Mouse (Mus musculus) kidney, embryonic 15.5 days (tissue): Measurements from ENCODE around the gene Eef1akmt4. TPM values are rescaled to one million over a fixed set of nuclear protein-coding genes. Genes with fewer than 3 reads are reported as not detected.

Source experiments
- ATAC-seq: fragments of 200-750 bp; cut with Nextera tagmentation; replicated peaks from 2 replicates; pipeline ENCODE4 v1.8.0; 2017; ENCODE audit warnings: moderate TSS enrichment; ENCODE audit not compliant: low FRiP score
- H3K27ac ChIP-seq: fragments of 300-500 bp; sonication (generic); 2 replicates; pipeline ENCODE4 v1.5.1; 2015; ENCODE audit warnings: mild to moderate bottlenecking, inconsistent platforms
- H3K27me3 ChIP-seq: fragments of 300-500 bp; sonication (generic); 2 replicates; pipeline ENCODE4 v1.6.1; 2015; ENCODE audit warnings: inconsistent platforms
- H3K36me3 ChIP-seq: fragments of 300-500 bp; sonication (generic); 2 replicates; pipeline ENCODE4 v1.6.1; 2015; ENCODE audit warnings: inconsistent platforms
- H3K4me1 ChIP-seq: fragments of 300-500 bp; sonication (generic); 2 replicates; pipeline ENCODE4 v1.6.1; 2015; ENCODE audit warnings: inconsistent platforms
- H3K4me2 ChIP-seq: fragments of 300-500 bp; sonication (generic); 2 replicates; pipeline ENCODE4 v1.6.1; 2015; ENCODE audit warnings: moderate library complexity, mild to moderate bottlenecking, inconsistent platforms
- H3K4me3 ChIP-seq: fragments of 300-500 bp; sonication (generic); replicated peaks from 2 replicates; pipeline ENCODE4 v1.5.1; 2015; ENCODE audit warnings: mild to moderate bottlenecking, inconsistent platforms
- H3K9ac ChIP-seq: fragments of 300-500 bp; sonication (generic); 2 replicates; pipeline ENCODE4 v1.6.1; 2015; ENCODE audit warnings: mild to moderate bottlenecking, inconsistent platforms
- H3K9me3 ChIP-seq: fragments of 300-500 bp; sonication (generic); replicated peaks from 2 replicates; pipeline ENCODE4 v1.6.1; 2016; ENCODE audit warnings: inconsistent platforms
- WGBS: fragments of 180-500 bp; shearing (Covaris S2); methylation state at CpG from one replicate; pipeline ENCODE4 v1.1.7; 2015; ENCODE audit warnings: mixed read lengths; 5-methylcytosine and 5-hydroxymethylcytosine counted together
- polyA plus RNA-seq: library from polyadenylated mRNA; unstranded; fragments of >200 nt; fragmentation: Nextera tagmentation; extraction: Ambion mirVana; gene quantifications from 2 replicates; pipeline ENCODE4 v1.2.1, GENCODE M21; 2015

The Eef1akmt4 gene
- polyA plus RNA-seq: 32.4 TPM in 2 replicates

- H3K9ac ChIP-seq: peak within 1 kb of the TSS; percentile 76
- peak within 1 kb of the TSS; percentile 89 for H3K4me2 ChIP-seq
- H3K4me3 ChIP-seq: peak within 1 kb of the TSS; percentile 76
- ATAC-seq: peak; percentile 98
- H3K9me3 ChIP-seq: no peaks in the 10 kb centered on the region
- H3K27me3 ChIP-seq: no peaks in the 10 kb centered on the region
- peaks cover 28% of the 10 kb centered on the region for H3K4me1 ChIP-seq
- 1% methylated on average over 41 of the region's 41 CpGs for WGBS
- peaks cover 14% of the 10 kb centered on the region for H3K36me3 ChIP-seq
- H3K27ac ChIP-seq: peak within 1 kb of the TSS; percentile 90
These were observed at the start of gene Eef1akmt4, which contains the start of the genes Gm49333 and Alg3 for GRCm38 (mm10) chr16:20611357-20612227. Gene Eef1akmt4 (plus strand): TSS chr16:20611593. Gene Gm49333 (plus strand): TSS chr16:20611610. Gene Alg3 (minus strand): TSS chr16:20611735.

GRCm38 (mm10) chr16:20565075-20565474 lies 46.3 kb upstream of the Eef1akmt4 start:
- Histone ChIP-seq H3K4me3 (no peak overlapping the region), H3K4me1 (no peaks in the 10 kb centered on the region), H3K9ac (no peak overlapping the region), H3K27me3 (no peaks in the 10 kb centered on the region), H3K4me2 (no peak overlapping the region), H3K36me3 (peaks cover 33% of the 10 kb centered on the region), H3K9me3 (no peaks in the 10 kb centered on the region), H3K27ac (no peak overlapping the region)
- WGBS: 55% methylated on average over 1 of the region's 1 CpGs
- ATAC-seq: no peak

GRCm38 (mm10) chr16:20589366-20589938 lies 21.9 kb upstream of the Eef1akmt4 start, which contains the start of gene Vwa5b2:
Gene Vwa5b2 (plus strand): TSS chr16:20589471.
- Histone ChIP-seq H3K9ac (peak within 1 kb of the TSS; percentile 48), H3K27me3 (peaks cover 64% of the 10 kb centered on the region), H3K4me1 (peaks cover 26% of the 10 kb centered on the region), H3K9me3 (no peaks in the 10 kb centered on the region), H3K4me3 (peak within 1 kb of the TSS; percentile 53), H3K36me3 (no peaks in the 10 kb centered on the region), H3K4me2 (peak within 1 kb of the TSS; percentile 97), H3K27ac (no peak within 1 kb of the TSS)
- ATAC-seq: peak; percentile 42
- under 1% methylated on average over 24 of the region's 24 CpGs for WGBS

GRCm38 (mm10) chr16:20589939-20590679 lies 21.3 kb upstream of the Eef1akmt4 start:
- Histone ChIP-seq H3K27ac (no peak overlapping the region), H3K36me3 (no peaks in the 10 kb centered on the region), H3K4me3 (peak overlapping the region; percentile 53), H3K4me1 (peaks cover 26% of the 10 kb centered on the region), H3K9me3 (no peaks in the 10 kb centered on the region), H3K4me2 (peak overlapping the region; percentile 97), H3K27me3 (peaks cover 68% of the 10 kb centered on the region), H3K9ac (peak overlapping the region; percentile 48)
- peak; percentile 83 for ATAC-seq
- WGBS: under 1% methylated on average over 39 of the region's 39 CpGs

- no peak overlapping the region for H3K9ac ChIP-seq
- peak; percentile 31; the same call in 1 of the 2 replicates for ATAC-seq
- H3K27me3 ChIP-seq: peaks cover 71% of the 10 kb centered on the region
- H3K4me3 ChIP-seq: peak overlapping the region; percentile 53
- no peak overlapping the region for H3K27ac ChIP-seq
- H3K9me3 ChIP-seq: no peaks in the 10 kb centered on the region
- WGBS: 3% methylated on average over 17 of the region's 17 CpGs
- H3K36me3 ChIP-seq: no peaks in the 10 kb centered on the region
- H3K4me1 ChIP-seq: peaks cover 26% of the 10 kb centered on the region
- peak overlapping the region; percentile 97 for H3K4me2 ChIP-seq
These were observed 20.7 kb upstream of the Eef1akmt4 start for GRCm38 (mm10) chr16:20590680-20591038.

- peak; percentile 30; the same call in 1 of the 2 replicates for ATAC-seq
- H3K4me2 ChIP-seq: peak overlapping the region; percentile 97
- H3K4me1 ChIP-seq: peaks cover 26% of the 10 kb centered on the region
- 4% methylated on average over 48 of the region's 48 CpGs for WGBS
- H3K27me3 ChIP-seq: peaks cover 71% of the 10 kb centered on the region
- H3K36me3 ChIP-seq: no peaks in the 10 kb centered on the region
- no peak overlapping the region for H3K9ac ChIP-seq
- H3K27ac ChIP-seq: no peak overlapping the region
- H3K4me3 ChIP-seq: peak overlapping the region; percentile 53
- no peaks in the 10 kb centered on the region for H3K9me3 ChIP-seq
These were observed 20.2 kb upstream of the Eef1akmt4 start for GRCm38 (mm10) chr16:20591076-20591705.

- no peak for ATAC-seq
- 83% methylated on average over 7 of the region's 7 CpGs for WGBS
- Histone ChIP-seq H3K27ac (no peak overlapping the region), H3K4me1 (peaks cover 14% of the 10 kb centered on the region), H3K4me2 (no peak overlapping the region), H3K9ac (no peak overlapping the region), H3K9me3 (no peaks in the 10 kb centered on the region), H3K36me3 (no peaks in the 10 kb centered on the region), H3K4me3 (no peak overlapping the region), H3K27me3 (peaks cover 49% of the 10 kb centered on the region)
These were observed 16.2 kb upstream of the Eef1akmt4 start for GRCm38 (mm10) chr16:20595060-20595673.

GRCm38 (mm10) chr16:20595737-20596136 lies 15.7 kb upstream of the Eef1akmt4 start:
- no peak overlapping the region for H3K4me2 ChIP-seq
- WGBS: 92% methylated on average over 4 of the region's 4 CpGs

GRCm38 (mm10) chr16:20596687-20597441 lies 14.5 kb upstream of the Eef1akmt4 start:
- Histone ChIP-seq H3K9ac (no peak overlapping the region), H3K27ac (no peak overlapping the region), H3K27me3 (peaks cover 32% of the 10 kb centered on the region), H3K4me2 (no peak overlapping the region), H3K4me3 (no peak overlapping the region), H3K4me1 (no peaks in the 10 kb centered on the region), H3K36me3 (no peaks in the 10 kb centered on the region), H3K9me3 (no peaks in the 10 kb centered on the region)
- ATAC-seq: no peak
- 38% methylated on average over 7 of the region's 7 CpGs for WGBS

More at GRCm38 (mm10) chr16:20595737-20596136, 15.7 kb upstream of the Eef1akmt4 start:
- Histone ChIP-seq H3K4me3 (no peak overlapping the region), H3K9me3 (no peaks in the 10 kb centered on the region), H3K27ac (no peak overlapping the region), H3K4me1 (peaks cover 8% of the 10 kb centered on the region), H3K36me3 (no peaks in the 10 kb centered on the region), H3K27me3 (peaks cover 44% of the 10 kb centered on the region), H3K9ac (no peak overlapping the region)
- ATAC-seq: no peak

GRCm38 (mm10) chr16:20600511-20600910 lies 10.9 kb upstream of the Eef1akmt4 start:
- no peak overlapping the region for H3K27ac ChIP-seq
- no peak overlapping the region for H3K4me3 ChIP-seq
- no peak for ATAC-seq
- H3K9ac ChIP-seq: no peak overlapping the region
- H3K9me3 ChIP-seq: no peaks in the 10 kb centered on the region
- H3K36me3 ChIP-seq: peaks cover 15% of the 10 kb centered on the region
- no peaks in the 10 kb centered on the region for H3K4me1 ChIP-seq
- H3K27me3 ChIP-seq: no peaks in the 10 kb centered on the region
- WGBS: 79% methylated on average over 5 of the region's 5 CpGs
- no peak overlapping the region for H3K4me2 ChIP-seq
